Mouse (Mus musculus) MEL (cell line): Measurements from ENCODE around the gene Ift27. TPM values are rescaled to one million over a fixed set of nuclear protein-coding genes. Genes with fewer than 3 reads are reported as not detected.

Experiments
- DNase-seq: peaks from one replicate; pipeline ENCODE4 v3.0.0; 2011; ENCODE audit warnings: low read depth, low spot score
- H3K27ac ChIP-seq: 2 replicates; pipeline ENCODE4 v1.5.1; 2012; ENCODE audit warnings: low read depth, mild to moderate bottlenecking, control low read depth, low read length, moderate library complexity; ENCODE audit not compliant: control insufficient read depth
- H3K27me3 ChIP-seq, 2 experiments: fragments of 150-350 bp in 1 of 2; sonication (generic) in 1 of 2; 2 replicates each; pipeline ENCODE4 v1.6.1; 2012; ENCODE audit warnings: low read length in 2 of 2, mild to moderate bottlenecking in 2 of 2, improper control_type of control experiment in 1 of 2, moderate library complexity in 1 of 2; ENCODE audit not compliant: insufficient read depth in 2 of 2, control insufficient read depth in 1 of 2
- H3K36me3 ChIP-seq, 2 experiments: 2 replicates each; pipeline ENCODE4 v1.6.1; 2012 to 2014; ENCODE audit warnings: low read length in 2 of 2, improper control_type of control experiment in 1 of 2, inconsistent platforms in 1 of 2, mild to moderate bottlenecking in 1 of 2; ENCODE audit not compliant: insufficient read depth in 2 of 2, control insufficient read depth in 1 of 2
- H3K4me1 ChIP-seq, 2 experiments: fragments of 150-350 bp in 1 of 2; sonication (generic) in 1 of 2; 2 replicates each; pipeline ENCODE4 v1.6.1; 2012; ENCODE audit warnings: low read length in 2 of 2, improper control_type of control experiment in 1 of 2, mild to moderate bottlenecking in 1 of 2; ENCODE audit not compliant: insufficient read depth in 2 of 2, control insufficient read depth in 1 of 2
- H3K4me3 ChIP-seq, 2 experiments: fragments of 150-350 bp in 1 of 2; sonication (generic) in 1 of 2; 2 replicates each; pipeline ENCODE4 v1.5.1; 2012; ENCODE audit warnings: low read depth in 2 of 2, low read length in 2 of 2, mild to moderate bottlenecking in 2 of 2, moderate library complexity in 2 of 2, control low read depth in 1 of 2, improper control_type of control experiment in 1 of 2; ENCODE audit not compliant: control insufficient read depth in 1 of 2, insufficient read depth in 1 of 2
- H3K79me2 ChIP-seq: 2 replicates; pipeline ENCODE4 v1.6.1; 2012; ENCODE audit warnings: mild to moderate bottlenecking, low read length, moderate library complexity; ENCODE audit not compliant: control insufficient read depth, poor library complexity, insufficient read depth
- H3K9ac ChIP-seq: 2 replicates; pipeline ENCODE4 v1.6.1; 2012; ENCODE audit warnings: low read depth, mild to moderate bottlenecking, control low read depth, low read length, moderate library complexity; ENCODE audit not compliant: control insufficient read depth, poor library complexity, severe bottlenecking
- H3K9me3 ChIP-seq: fragments of 150-350 bp; sonication (generic); replicated peaks from 2 replicates; pipeline ENCODE4 v1.6.1; 2012; ENCODE audit warnings: mild to moderate bottlenecking, low read length, improper control_type of control experiment, moderate library complexity; ENCODE audit not compliant: insufficient read depth
- CHD1 ChIP-seq: IDR thresholded peaks from 2 replicates; pipeline ENCODE4 v1.6.1; 2012; ENCODE audit warnings: low read depth, mild to moderate bottlenecking, inconsistent platforms, low read length, improper control_type of control experiment
- ELF1 ChIP-seq: IDR thresholded peaks from 2 replicates; pipeline ENCODE4 v1.6.1; 2014; ENCODE audit warnings: low read depth, mild to moderate bottlenecking, inconsistent platforms, low read length, improper control_type of control experiment, moderate library complexity
- EP300 ChIP-seq, 2 experiments: IDR thresholded peaks; 2 replicates each; pipeline ENCODE4 v1.6.1; 2011; ENCODE audit warnings: improper control_type of control experiment in 2 of 2, low read length in 2 of 2, low read depth in 1 of 2, mild to moderate bottlenecking in 1 of 2
- GABPA ChIP-seq: IDR thresholded peaks from 2 replicates; pipeline ENCODE4 v1.6.1; 2012; ENCODE audit warnings: low read depth, mild to moderate bottlenecking, inconsistent platforms, low read length, improper control_type of control experiment, moderate library complexity
- GATA1 ChIP-seq: IDR thresholded peaks from 2 replicates; pipeline ENCODE4 v1.6.1; 2011; ENCODE audit warnings: low read depth, low read length, improper control_type of control experiment
- JUND ChIP-seq: IDR thresholded peaks from 2 replicates; pipeline ENCODE4 v1.6.1; 2011; ENCODE audit warnings: low read depth, mild to moderate bottlenecking, improper control_type of control experiment, low read length
- KAT2A ChIP-seq: conservative IDR thresholded peaks from 2 replicates; pipeline ENCODE4 v1.6.1; 2012; ENCODE audit warnings: low read depth, low read length, improper control_type of control experiment, inconsistent platforms
- MAFK ChIP-seq: IDR thresholded peaks from 2 replicates; pipeline ENCODE4 v1.6.1; 2011; ENCODE audit warnings: low read depth, mild to moderate bottlenecking, low read length, improper control_type of control experiment, borderline replicate concordance
- MAX ChIP-seq: IDR thresholded peaks from 2 replicates; pipeline ENCODE4 v1.6.1; 2011; ENCODE audit warnings: low read length, improper control_type of control experiment
- MAZ ChIP-seq: IDR thresholded peaks from 2 replicates; pipeline ENCODE4 v1.6.1; 2012; ENCODE audit warnings: low read depth, mild to moderate bottlenecking, inconsistent platforms, low read length, improper control_type of control experiment
- MEF2A ChIP-seq: IDR thresholded peaks from 2 replicates; pipeline ENCODE4 v1.6.1; 2014; ENCODE audit warnings: low read depth, mild to moderate bottlenecking, inconsistent platforms, low read length, improper control_type of control experiment; ENCODE audit not compliant: poor library complexity, insufficient replicate concordance, severe bottlenecking; ENCODE audit errors: extremely low read depth
- NRF1 ChIP-seq: IDR thresholded peaks from 2 replicates; pipeline ENCODE4 v1.6.1; 2014; ENCODE audit warnings: low read depth, mild to moderate bottlenecking, inconsistent platforms, low read length, improper control_type of control experiment, moderate library complexity; ENCODE audit not compliant: poor library complexity, insufficient read depth, severe bottlenecking
- POLR2A ChIP-seq, 2 experiments: IDR thresholded peaks; 2 replicates each; pipeline ENCODE4 v1.6.1; 2011 to 2012; ENCODE audit warnings: low read length in 2 of 2, mild to moderate bottlenecking in 2 of 2, control low read depth in 1 of 2, improper control_type of control experiment in 1 of 2, low read depth in 1 of 2, moderate library complexity in 1 of 2; ENCODE audit not compliant: control insufficient read depth in 1 of 2, insufficient read depth in 1 of 2, poor library complexity in 1 of 2
- POLR2AphosphoS5 ChIP-seq: IDR thresholded peaks from 2 replicates; pipeline ENCODE4 v1.6.1; 2012; ENCODE audit warnings: low read depth, borderline replicate concordance, mild to moderate bottlenecking, inconsistent platforms, low read length, moderate library complexity, mixed read lengths
- SIN3A ChIP-seq: IDR thresholded peaks from 2 replicates; pipeline ENCODE4 v1.6.1; 2012; ENCODE audit warnings: low read length, improper control_type of control experiment, inconsistent platforms
- SMC3 ChIP-seq: IDR thresholded peaks from 2 replicates; pipeline ENCODE4 v1.6.1; 2011; ENCODE audit warnings: low read depth, low read length, improper control_type of control experiment
- TAL1 ChIP-seq: IDR thresholded peaks from 2 replicates; pipeline ENCODE4 v1.6.1; 2012; ENCODE audit warnings: mild to moderate bottlenecking, inconsistent platforms, low read length, moderate library complexity, mixed read lengths
- TCF12 ChIP-seq: IDR thresholded peaks from 2 replicates; pipeline ENCODE4 v1.6.1; 2014; ENCODE audit warnings: low read depth, mild to moderate bottlenecking, inconsistent platforms, low read length, improper control_type of control experiment, moderate library complexity
- USF1 ChIP-seq: IDR thresholded peaks from 2 replicates; pipeline ENCODE4 v1.6.1; 2014; ENCODE audit warnings: low read depth, mild to moderate bottlenecking, inconsistent platforms, low read length, improper control_type of control experiment, moderate library complexity
- ZKSCAN1 ChIP-seq: IDR thresholded peaks from 2 replicates; pipeline ENCODE4 v1.6.1; 2012; ENCODE audit warnings: low read depth, mild to moderate bottlenecking, inconsistent platforms, low read length, improper control_type of control experiment, moderate library complexity
- ZMIZ1 ChIP-seq: IDR thresholded peaks from 2 replicates; pipeline ENCODE4 v1.6.1; 2012; ENCODE audit warnings: low read depth, mild to moderate bottlenecking, inconsistent platforms, low read length, improper control_type of control experiment, moderate library complexity
- ZNF384 ChIP-seq: IDR thresholded peaks from 2 replicates; pipeline ENCODE4 v1.6.1; 2012; ENCODE audit warnings: low read depth, mild to moderate bottlenecking, inconsistent platforms, low read length, improper control_type of control experiment
- polyA plus RNA-seq, 2 experiments: library from polyadenylated mRNA; stranded (reverse) in 1 of 2; unstranded in 1 of 2; fragments of >175 nt in 1 of 2; fragments of >200 nt in 1 of 2; gene quantifications; 2 replicates each; pipeline versions ENCODE4 v1.2.1 to v1.2.4; 2012; ENCODE audit warnings: low replicate concordance in 2 of 2, low read depth in 1 of 2; ENCODE audit not compliant: insufficient read length in 2 of 2, insufficient read depth in 1 of 2, missing spikeins in 1 of 2
- total RNA-seq: library from RNA; depleted of rRNA; stranded (reverse); fragments of 300-350 nt; gene quantifications from 2 replicates; pipeline ENCODE4 v1.2.3, GENCODE M21; 2012

The Ift27 gene
- total and polyA plus RNA-seq, 3 experiments: 10.4 to 18.0 TPM; not detected in 1

DNA sequence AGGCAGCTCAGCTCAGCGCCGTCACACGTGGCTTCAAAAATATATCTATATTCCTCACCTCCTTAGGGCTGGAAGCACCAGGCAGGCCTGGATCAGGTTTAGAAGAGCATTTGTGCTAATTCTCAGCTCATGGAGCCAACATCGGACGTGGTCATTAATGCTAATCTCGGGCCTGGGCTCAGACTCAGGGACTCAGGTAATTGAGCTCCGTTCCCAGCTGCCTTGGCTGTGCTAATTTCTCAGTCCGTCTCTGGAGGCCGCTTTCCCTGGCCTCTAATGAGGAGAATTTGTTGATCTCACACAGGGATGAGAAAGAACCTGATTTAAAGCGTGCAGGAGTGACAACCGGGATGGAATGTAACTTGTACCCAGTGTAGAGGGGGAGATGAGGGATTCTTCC is 9.4 kb downstream of the Ift27 start:
- TF ChIP-seq MAZ (no peak), JUND (no peak), ZNF384 (no peak), ZMIZ1 (no peak), MAX (no peak), POLR2A (IDR thresholded peaks at IDR 0.05; ENCODE audit: control insufficient read depth in 1 of 2, insufficient read depth in 1 of 2, low read depth in 1 of 2, low read length in 2 of 2, poor library complexity in 1 of 2) (no peak), ELF1 (no peak), CHD1 (no peak), TCF12 (no peak), TAL1 (no peak)
- Histone ChIP-seq H3K27ac (no peak overlapping the region), H3K27me3 (no peaks in the 10 kb centered on the region), H3K36me3 (no peaks in the 10 kb centered on the region), H3K4me3 (no peak overlapping the region), H3K9ac (no peak overlapping the region), H3K4me1 (no peaks in the 10 kb centered on the region), H3K9me3 (no peaks in the 10 kb centered on the region), H3K79me2 (no peaks in the 10 kb centered on the region)
- no peak for DNase-seq

DNA sequence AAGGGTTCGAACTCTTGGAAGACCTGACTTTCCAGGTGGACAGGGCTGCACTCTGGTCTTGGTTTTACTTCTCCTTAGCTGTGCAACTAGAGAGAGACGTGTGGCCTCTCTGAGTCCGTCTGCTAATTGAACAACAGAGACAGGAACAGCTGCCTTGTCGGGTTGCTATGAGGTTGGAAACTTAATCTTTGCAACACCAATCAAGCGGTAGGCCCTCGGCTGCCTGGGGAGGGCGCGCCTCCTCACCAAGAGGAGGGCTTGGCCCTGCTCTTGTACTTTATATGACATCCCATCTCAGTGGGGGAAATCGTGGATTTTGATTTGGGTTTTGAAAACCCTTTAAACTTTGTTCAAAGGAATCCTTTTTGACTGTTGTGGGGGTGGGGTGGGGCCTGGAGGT is 12.0 kb downstream of the Ift27 start:
- no peak overlapping the region for H3K9ac ChIP-seq
- H3K9me3 ChIP-seq: no peaks in the 10 kb centered on the region
- H3K4me3 ChIP-seq: no peak overlapping the region
- no peaks in the 10 kb centered on the region for H3K36me3 ChIP-seq
- H3K27ac ChIP-seq: no peak overlapping the region
- TF ChIP-seq SIN3A (no peak), KAT2A (no peak), USF1 (no peak), CHD1 (no peak), SMC3 (no peak)
- no peaks in the 10 kb centered on the region for H3K27me3 ChIP-seq
- H3K4me1 ChIP-seq: no peaks in the 10 kb centered on the region
- no peaks in the 10 kb centered on the region for H3K79me2 ChIP-seq
- no peak for DNase-seq

DNA sequence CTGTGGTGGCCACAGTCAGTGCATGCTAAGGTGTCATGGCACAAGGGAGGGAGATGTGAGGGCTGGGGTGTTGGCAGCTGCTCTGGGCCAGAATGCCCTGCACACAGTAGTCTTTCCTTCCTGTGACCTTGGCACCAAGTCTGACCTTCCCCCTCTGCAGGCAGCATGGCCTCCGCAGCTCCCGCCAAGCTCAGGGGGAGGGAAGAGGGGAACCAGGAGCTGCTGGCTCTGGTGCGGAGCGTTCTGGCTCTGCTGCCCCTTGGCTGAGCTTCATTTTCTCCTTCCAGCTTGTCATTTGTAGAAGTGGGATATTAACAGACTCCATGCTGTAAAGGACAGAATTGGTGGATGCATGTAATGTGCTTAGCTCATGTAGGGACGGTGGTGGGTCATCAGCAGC is 15.6 kb downstream of the Ift27 start:
- Histone ChIP-seq H3K36me3 (no peaks in the 10 kb centered on the region), H3K9ac (no peak overlapping the region), H3K79me2 (no peaks in the 10 kb centered on the region), H3K9me3 (no peaks in the 10 kb centered on the region), H3K27ac (no peak overlapping the region), H3K4me3 (no peak overlapping the region), H3K4me1 (no peaks in the 10 kb centered on the region), H3K27me3 (no peaks in the 10 kb centered on the region; a peak in 1 of 4 replicates)
- no peak for DNase-seq
- TF ChIP-seq MEF2A (no peak), EP300 (IDR thresholded peaks at IDR 0.05; ENCODE audit: low read depth in 1 of 2, low read length in 2 of 2) (no peak), MAFK (no peak), POLR2A (IDR thresholded peaks at IDR 0.05; ENCODE audit: control insufficient read depth in 1 of 2, insufficient read depth in 1 of 2, low read depth in 1 of 2, low read length in 2 of 2, poor library complexity in 1 of 2) (no peak), GATA1 (no peak), ZKSCAN1 (no peak), KAT2A (no peak), NRF1 (no peak), GABPA (no peak), ELF1 (no peak), USF1 (no peak), POLR2AphosphoS5 (no peak)
